Mouse (Mus musculus) c-Kit-positive CD71-positive TER-119-positive erythroid progenitor cells, embryonic 14.5 days (primary cell): ENCODE data around the gene Ccdc171.
"Not testable (repeated sequence)": the region's sequence is repeated elsewhere in the genome, so short reads cannot be mapped to it uniquely, and the experiment has no call there.

Source experiments
- DNase-seq: peaks from one replicate; pipeline ENCODE4 v3.0.0-alpha.2; 2013; ENCODE audit warnings: low spot score

Ccdc171 gene

DNA sequence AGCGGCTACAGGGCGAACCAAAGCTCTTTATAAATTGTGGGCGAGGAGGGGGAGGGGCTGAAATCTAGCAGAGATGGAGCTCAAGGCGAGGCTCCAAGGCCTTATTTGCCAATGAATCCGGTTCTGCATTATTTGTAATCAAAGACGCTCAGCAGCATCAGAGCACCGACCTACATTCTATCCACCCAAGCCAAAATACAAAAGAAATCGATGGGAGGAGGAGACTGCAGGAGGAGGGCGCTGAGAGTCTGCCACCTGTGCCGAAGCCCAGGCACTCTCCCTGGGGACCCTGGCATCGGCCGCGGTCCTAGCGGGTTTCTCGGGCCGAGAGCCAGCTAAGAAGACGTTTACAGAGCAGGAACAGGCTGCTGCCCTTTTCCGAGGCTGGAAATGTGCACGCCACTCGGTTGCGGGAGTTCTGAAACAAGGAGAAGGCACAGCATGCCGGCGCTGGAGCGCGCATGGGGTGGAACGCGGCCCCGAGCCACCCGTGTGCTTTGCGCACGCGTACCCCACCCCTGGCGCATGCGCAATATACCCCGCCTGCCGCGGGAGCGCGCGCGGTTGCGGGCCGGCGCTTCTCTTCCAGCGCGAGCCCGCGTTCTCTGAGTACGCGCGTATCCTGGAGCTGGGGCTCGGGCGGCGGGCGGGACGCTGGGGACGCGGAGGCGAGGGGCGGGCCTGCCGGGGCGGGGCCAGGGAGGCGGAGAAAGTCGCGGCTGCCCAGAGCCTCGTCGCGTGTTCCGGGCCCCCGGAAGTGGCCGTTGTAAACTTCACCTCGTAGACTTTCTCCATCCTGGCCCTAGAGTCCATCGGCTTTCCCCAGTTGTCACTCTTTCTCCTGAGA, at the start of gene Ccdc171:
TSS of gene Ccdc171 (plus strand) at position 703 of the 847 bp plus-strand sequence.
- DNase-seq, result peak; percentile 93

DNA sequence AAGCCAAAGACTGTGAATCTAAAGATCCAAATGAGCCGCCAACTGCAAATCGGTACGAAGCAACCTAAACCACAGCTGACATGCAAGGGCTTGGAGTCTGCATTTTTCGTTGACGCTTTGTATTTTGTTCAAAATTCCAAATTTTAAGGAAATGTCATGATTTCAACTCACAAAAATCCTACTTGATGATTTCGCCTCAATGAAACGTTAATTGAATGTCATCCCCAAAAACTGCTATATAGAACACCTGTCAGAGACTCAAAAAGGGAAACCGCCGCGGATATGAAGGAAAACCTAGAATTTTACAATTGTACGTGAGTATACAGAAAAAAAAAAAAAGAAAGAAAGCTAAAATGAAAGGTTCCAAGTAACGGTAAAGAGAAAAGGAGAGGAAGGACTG, 40.1 kb upstream of the Ccdc171 start:
- DNase-seq, result no peak

DNA sequence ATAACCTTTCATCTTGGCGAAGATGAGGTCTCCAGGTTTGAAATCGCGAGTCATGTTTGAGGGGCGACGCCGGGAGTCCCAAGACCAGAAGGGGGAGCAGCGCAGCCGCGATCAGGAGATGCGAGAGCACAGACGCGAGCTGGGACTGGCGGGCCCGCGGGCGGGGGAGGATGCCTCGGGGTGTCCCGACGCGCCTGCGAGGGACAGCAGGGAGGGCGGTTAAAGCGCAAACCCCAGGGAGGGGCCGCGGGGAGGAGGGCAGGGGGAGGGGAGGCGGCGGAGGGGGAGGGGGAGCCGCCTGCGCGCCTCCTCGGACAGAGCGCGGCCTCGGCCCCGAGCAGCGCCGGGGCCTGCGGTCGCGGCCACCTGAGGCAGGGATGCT, 39.6 kb upstream of the Ccdc171 start:
- DNase-seq, result peak; percentile 84

DNA sequence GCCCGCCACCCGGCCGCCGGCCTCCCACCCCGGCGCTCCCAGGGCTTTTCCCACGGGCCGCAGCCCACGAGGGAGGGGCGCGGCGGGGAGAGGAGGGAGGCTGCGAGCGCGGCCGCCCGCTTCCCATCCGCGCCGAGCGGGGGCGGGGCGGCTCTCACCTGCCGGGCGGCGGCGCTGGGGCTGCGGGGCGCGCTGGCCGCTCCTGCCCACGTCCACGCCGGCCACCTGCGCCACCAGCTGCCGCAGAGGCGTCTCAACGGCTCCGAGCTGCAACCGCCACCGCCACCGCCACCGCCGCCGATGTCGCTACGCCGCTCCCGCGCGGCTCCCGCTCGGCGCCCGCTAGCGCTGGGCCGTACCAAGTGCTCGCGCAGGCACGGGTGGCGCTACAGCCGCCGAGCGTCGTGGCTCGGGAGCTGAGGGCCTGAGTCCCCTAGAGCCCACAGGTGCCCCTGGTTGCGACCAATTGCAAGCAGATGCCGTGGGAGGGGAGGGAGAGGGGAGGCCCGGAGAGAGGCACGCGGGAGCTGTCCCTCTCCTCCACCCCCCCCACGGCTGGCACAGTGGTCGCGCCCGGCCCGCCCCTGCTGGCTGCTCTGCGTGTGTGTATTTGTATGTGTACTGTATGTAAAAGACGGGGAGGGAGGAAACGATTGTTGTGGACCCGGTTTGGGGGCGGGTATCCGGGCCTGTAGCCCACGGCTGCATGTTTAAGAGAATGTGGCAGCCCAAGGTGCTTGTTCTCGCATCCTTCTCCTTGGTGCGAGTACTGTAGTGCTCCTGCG, 39.0 kb upstream of the Ccdc171 start, which contains the start of gene Psip1:
TSS of gene Psip1 (minus strand) at position 343 of the 785 bp plus-strand sequence.
- DNase-seq, result peak; percentile 80

DNA sequence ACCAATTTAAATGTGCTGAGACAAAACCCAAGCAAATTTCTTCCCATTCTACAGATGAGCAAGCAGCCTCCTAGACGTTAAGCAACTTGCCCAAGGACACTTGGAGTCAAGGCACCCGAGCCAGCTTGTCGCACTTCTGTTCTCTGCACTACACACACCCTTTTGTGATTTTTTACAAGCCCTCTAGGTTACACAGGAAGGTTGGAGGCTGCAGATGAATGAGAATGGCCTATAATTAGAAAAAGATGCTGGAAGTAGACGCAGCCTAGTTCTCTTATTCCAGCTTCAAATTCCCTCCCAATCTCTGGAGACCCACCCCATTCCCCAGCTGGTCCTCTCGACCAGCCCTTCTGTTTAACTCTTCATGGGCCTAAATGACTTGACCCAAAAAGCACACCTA, 36.2 kb upstream of the Ccdc171 start:
- no peak for DNase-seq

DNA sequence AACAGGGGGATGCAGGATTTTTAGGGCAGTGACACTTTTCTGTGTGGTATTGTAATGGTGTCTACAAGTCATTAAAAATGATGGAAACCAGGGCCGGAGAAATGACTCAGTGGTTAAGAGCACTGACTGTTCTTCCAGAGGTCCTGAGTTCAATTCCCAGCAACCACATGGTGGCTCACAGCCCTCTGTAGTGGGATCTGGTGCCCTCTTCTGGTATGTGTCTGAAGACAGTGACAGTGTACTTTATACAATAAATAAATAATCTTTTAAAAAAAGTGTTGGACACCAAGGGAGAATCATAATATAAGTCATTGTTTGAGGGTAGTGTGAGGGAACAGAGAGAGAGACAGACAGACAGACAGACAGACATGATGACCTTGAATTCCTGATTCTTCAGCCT, 32.2 kb upstream of the Ccdc171 start:
- DNase-seq, result no peak

DNA sequence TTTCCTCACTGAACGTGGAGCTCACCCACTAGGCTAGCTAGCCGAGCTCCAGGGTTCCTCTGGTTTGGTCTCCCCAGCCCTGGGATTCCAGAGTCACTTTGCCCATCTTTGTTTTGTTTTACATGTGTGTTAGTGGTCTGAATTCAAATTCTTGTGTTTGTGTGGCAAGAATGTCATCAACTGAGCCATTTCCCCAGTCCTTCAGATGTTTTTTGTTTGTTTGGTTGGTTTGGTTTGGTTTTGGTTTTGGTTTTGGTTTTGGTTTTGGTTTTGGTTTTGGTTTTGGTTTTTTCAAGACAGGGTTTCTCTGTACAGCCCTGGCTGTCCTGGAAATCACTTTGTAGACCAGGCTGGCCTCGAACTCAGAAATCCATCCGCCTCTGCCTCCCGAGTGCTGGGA, 28.3 kb upstream of the Ccdc171 start:
- DNase-seq, result not testable (repeated sequence)

DNA sequence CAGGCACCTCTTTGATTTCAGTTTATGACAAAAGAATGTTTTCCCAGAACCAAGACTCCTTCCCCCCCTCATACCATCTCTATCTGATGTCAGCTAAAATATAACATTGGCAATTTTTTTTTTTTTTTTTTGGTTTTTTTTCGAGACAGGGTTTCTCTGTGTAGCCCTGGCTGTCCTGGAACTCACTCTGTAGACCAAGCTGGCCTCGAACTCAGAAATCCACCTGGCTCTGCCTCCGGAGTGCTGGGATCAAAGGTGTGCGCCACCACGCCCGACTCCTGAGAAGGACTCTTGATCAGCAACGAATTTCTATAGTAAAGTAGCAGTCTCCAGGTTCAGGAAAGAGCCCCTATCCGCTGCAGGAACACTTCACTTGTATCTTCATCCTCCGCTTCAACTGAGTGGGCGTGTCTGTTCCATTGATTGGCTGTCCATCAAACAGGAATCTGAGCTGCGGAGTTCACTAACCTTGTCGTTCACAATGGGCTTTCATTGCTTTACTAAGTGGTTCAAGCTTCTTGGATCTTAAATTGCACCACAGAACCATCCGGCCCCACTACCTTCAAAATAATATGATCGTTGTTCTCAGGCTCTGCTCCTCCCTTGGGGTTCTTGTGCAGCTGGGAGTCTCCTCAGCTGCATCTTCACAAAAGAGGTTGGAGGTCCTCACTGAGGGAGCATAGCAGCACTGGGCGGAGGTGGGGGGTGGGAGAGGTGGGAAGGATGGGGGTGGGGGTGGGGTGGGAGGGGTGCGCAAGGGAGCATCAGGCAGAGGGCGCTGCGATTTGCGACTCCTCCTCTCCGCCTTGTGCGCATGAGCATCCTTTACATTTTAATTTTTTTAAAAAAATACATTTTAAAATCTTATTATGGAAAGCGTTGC, 24.9 kb upstream of the Ccdc171 start:
- no peak for DNase-seq

DNA sequence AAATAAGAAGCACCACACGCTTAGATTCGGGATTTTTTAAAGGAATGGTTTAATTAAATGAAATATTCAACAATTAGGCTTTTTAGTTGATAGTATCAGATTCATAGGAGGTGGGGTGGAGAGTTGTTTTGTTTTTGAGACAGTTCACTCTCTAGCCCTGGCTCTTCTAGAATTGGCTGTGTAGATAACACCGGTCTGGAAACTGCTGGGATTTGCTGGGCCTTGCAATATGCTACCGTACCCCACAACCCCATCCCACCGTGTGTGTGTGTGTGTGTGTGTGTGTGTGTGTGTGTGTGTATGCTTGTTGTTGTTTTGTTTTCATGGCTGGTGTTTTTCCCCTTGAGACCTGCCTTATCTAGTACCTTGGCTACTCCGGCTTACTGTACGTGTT, 24.3 kb upstream of the Ccdc171 start:
- DNase-seq, result no peak

DNA sequence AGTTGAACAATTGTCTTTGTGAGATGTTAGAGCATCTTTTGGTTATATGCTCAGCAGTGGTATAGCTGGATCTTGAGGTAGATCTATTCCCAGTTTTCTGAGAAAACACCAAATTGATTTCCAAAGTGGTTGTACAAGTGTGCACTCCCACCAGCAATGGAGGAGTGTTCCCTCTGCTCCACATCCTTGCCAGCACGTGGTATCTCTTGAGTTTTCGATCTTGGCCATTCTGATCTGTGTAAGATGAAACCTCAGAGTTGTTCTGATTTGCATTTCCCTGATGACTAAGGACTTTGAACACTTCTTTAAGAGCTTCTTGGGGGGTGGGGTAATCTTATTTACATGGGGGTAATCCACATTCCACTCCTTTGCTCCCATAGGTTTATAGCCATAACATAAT, 15.7 kb upstream of the Ccdc171 start:
- DNase-seq, result no peak

DNA sequence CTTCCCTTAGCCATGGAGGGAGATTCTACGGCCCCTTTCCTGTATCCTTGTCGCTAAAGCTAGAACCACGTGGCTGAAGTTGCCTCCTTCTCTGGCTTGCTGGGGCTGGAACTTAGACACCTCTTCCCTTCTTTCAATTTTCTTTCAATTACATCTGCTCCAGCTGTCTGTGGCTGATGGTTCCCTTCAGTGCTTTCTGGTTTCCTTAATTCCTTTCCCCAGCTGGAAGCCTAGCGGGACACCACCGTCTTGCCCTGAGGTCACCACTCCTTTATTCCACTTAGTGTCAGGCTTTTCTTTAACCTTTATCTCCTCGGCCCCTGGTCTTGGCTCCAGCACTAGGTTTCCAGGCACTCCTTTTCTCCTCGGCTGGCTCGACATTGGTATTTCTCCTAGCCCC, 14.3 kb upstream of the Ccdc171 start:
- DNase-seq, result no peak

DNA sequence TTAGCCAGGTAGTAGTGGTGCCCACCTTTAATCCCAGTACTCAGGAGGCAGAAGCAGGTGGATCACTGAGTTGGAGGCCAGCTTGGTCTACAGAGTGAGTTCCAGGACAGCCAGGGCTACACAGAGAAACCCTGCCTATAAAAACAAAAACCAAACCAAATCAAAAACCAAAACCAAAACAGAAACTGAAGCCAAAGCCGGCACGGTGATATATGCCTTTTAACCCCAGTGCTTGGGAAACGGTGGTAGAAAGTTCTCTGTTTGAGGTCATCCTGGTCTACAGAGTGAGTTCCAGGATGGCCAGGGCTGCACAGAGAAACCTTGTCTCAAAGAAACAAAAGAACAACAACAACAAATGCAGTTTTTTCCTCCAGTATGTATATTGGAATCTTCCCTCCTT, 13.1 kb upstream of the Ccdc171 start:
- DNase-seq, result no peak

DNA sequence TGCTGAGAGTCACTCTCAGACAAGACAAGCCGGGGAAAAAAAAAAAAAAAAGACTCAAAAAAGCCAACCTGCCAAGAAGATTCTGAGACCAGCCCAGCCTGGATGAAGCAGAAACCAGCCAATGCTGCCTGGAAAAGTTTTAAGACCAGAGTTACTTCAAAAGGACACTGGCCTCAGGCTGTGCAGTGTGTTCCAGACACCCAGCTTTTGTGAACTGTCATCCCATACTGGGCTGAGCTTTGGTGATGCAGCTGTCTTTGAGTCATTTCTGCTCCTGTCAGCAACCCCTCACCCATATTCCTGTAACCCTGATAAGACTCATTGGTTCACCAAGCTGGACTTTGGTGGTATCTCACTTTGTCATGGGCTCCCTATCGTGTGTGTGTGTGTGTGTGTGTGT, 12.7 kb upstream of the Ccdc171 start:
- no peak for DNase-seq

DNA sequence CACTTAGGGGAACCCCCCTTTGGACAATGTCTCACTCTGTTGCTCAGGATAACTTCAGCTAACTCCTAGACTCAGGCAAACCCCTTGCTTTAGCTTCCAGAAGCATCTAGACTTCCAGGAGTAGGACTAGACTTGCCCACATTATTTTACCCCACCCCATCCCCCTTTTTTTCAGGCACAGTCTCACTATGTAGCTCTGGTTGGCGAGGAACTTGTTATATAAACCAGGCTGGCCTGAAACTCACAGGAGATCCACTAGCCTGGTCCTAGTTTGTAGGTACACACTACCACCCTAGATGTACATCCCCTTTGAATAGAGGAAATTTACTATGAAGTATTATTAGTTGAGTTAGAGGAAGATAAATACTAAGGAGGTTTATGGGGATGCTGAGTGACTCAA, 11.2 kb upstream of the Ccdc171 start:
- no peak for DNase-seq

DNA sequence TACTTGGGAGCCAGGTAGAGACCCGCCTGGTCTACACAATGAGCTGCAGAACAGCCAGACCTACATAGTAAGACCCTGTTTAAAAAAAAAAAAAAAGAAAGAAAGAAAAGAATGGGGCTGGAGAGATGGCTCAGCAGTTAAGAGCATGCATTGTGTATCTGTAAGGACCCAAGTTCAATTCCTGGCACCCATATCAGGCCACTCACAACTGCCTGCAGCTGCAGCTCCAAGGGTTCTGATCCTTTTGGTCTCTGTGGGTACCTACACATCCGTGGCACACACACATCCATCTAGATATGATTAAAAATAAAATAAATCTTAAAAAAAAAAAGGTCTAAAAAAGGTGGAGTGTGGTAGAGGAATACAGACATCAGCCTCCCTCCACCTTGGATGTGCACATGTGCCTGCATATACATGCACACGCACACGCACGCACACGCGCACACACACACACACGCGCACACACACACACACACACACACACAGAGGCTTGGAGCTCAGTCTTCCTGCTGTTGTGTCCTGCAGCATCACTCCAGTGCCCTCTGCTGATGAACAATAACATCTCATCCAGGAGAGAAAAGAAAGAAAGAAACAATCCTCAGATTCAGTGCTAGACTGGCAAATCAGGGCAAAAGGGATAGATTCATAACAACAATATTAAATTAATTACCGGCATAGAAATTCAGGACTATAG, 10.2 kb upstream of the Ccdc171 start:
- no peak for DNase-seq

DNA sequence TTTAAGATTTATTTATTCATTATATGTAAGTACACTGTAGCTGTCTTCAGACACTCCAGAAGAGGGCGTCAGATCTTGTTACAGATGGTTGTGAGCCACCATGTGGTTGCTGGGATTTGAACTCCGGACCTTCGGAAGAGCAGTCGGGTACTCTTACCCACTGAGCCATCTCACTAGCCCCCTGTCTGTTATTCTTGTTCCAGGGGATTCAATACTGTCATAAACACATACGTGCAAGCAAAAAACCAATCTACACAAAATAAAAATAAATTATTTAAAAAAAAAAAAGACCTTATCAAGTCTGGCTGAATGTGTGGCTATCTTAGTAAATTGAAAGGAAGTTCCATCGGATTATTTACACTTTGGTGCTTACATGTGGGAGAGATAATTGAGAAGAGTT, 9.2 kb upstream of the Ccdc171 start:
- not testable (repeated sequence) for DNase-seq

DNA sequence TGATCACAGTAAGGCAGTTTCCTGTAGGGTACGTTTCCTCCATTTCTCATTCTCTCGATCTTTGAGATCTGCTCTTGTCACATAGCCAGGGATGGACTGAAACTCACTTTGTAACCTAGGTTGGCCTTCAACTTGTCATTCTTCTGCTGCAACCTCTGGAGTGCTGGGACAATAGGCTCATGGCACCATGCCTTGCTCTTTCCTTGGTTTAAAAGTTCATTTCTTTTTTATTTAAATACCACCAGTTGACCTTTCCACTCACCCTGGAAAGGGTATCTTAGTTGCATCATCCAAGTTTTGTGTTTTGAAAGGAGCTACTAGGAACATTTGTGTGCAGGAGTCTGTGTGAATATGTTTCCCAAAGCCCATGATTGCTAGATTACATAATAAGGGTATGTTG, 6.2 kb upstream of the Ccdc171 start:
- DNase-seq, result no peak

DNA sequence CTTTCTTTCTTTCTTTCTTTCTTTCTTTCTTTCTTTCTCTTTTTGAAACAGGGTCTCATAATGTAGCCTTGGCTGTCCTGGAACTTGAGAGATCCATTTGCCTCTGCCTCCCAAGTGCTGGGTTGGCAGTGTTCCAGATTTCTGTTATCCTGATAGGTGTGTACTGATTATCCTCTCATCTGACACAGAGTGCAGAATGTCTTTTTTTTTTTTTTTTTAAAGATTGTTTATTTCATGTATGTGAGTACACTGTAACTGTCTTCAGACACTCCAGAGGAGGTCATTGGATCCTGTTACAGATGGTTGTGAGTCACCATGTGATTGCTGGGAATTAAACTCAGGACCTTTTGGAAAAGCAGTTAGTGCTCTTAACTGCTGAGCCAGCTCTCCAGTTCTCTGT, 5.5 kb upstream of the Ccdc171 start:
- no peak for DNase-seq

DNA sequence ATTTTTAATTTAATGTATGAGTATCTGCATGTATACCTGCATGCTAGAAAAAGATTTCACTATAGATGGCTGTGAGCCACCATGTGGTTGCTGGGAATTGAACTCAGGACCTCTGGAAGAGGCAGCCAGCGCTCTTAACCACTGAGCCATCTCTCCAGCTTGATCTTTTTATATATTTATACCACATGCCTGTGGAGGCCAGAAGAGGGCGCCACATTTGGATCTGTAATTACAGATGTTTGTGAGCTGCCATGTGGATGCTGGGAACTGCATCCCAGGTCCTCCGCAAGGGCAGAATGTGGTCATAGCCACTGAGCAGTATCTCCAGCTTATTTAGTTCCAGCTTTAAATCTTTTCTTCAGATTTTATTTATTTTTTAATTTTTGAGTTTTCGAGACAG, 5.0 kb upstream of the Ccdc171 start:
- peak; percentile 29 for DNase-seq

DNA sequence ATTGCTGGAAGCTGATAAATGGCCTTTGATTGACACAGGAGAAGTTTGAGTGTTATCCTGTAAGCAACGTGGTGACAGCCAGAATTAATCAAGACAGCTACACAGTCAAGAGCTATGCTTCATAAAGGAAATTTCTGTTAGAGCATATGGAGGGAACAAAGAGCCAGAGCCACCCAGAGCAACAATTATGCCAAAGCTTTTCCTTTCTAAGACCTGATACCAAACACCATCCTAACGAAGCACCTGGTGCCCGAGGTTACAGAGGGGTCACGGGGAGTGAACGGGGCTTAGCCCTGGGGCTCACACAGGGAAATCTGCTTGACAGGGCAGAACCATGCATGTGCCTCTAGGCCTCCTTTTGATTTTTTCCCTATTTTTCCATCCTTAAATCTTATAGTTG, 3.3 kb upstream of the Ccdc171 start:
- DNase-seq, result no peak

DNA sequence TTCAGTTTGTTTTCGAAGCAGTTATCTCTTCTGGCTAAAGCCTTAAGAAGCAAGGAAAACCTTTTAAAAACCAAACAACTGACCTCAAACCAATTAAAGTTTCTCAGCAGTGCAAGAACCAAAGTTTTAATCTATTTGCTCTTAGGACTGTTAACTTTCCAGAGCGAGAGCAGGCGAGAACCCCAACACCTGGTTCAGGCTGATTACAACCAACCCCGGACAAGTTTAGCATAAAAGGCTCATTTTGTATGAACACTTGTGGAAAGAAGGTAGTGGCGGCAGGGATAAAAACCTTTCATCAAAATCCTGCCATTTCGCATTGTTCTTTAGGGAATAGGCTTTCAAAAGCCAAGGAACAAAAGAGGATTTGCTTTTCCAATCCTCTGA, 896 bp upstream of the Ccdc171 start:
- DNase-seq, result no peak

DNA sequence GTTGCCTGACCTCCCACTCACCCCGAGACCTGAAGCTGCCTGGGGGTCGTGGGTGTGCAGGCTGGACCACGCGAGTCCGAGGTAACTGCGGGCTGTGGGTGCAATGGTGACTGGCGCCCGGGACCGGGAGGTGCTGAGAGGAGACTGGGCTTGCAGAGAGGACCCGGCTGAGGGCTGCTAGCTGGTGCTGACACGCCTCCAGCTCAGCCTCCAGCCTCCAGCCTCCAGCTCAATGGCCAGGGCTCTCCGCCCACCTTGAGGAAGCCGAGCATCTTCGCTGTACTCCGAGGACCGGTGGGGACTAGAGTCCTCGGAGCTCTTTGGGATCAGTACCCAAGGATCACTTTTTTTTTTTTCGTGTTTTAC, 328 bp downstream of the Ccdc171 start:
- DNase-seq, result peak; percentile 43
